Mouse (Mus musculus) heart, adult 2 months (tissue): ENCODE results near the gene Plce1.

ENCODE experiments used
- CTCF ChIP-seq: fragments of 200-600 bp; IDR thresholded peaks from 2 replicates; pipeline ENCODE4 v1.8.1; 2022; ENCODE audit warnings: antibody characterized with exemption, mild to moderate bottlenecking, moderate library complexity
- EP300 ChIP-seq: fragments of 200-500 bp; IDR thresholded peaks from 2 replicates; pipeline ENCODE4 v1.6.1; 2011; ENCODE audit warnings: low read depth, low read length, control low read depth; ENCODE audit not compliant: insufficient read depth
- POLR2A ChIP-seq: fragments of 200-500 bp; IDR thresholded peaks from 2 replicates; pipeline ENCODE4 v1.6.1; 2011; ENCODE audit warnings: mild to moderate bottlenecking, low read depth, low read length, control low read depth; ENCODE audit not compliant: insufficient read depth

- TF ChIP-seq CTCF (no peak), POLR2A (no peak), EP300 (no peak)
Measured at GRCm38 (mm10) chr19:38783542-38783941, 302.6 kb downstream of the Plce1 start.
